Mouse (Mus musculus) bone marrow macrophage, adult 2 months (primary cell): ENCODE results near the gene Pgm2.

Source experiments
- CTCF ChIP-seq: IDR thresholded peaks from 2 replicates; pipeline ENCODE4 v1.5.1; 2012; ENCODE audit warnings: low read depth, mild to moderate bottlenecking, low read length, moderate library complexity
- POLR2A ChIP-seq: IDR thresholded peaks from 2 replicates; pipeline ENCODE4 v1.6.1; 2012; ENCODE audit warnings: mild to moderate bottlenecking, low read depth, low read length, borderline replicate concordance

DNA sequence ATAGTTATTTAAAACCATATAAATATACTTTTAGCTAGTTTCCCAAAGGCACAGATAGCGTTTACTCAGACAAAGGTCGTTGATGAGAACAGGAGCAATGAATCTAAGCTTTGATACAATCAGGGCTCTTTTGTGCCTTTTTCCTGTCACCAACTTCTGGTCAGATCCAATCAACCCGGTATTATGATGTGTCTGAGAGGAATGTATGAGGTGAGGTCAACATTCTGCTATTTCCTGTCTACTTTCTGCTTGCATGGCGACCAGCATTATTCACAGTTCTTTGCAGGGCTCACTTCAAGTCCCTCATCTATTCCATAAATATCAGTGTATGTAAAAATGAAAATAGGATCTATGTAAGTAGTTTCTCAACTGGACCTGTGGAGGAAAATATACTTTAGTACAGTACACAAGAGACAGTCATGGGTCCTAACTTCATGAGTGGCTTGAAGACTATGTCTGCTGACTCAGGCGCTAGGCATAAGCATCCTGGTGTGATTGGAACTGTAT lies 81.7 kb downstream of the Pgm2 start:
- no peak for TF ChIP-seq CTCF
- no peak for TF ChIP-seq POLR2A
